Mouse (Mus musculus): ENCODE results near the gene Tnip1.

Gene Tnip1

DNA sequence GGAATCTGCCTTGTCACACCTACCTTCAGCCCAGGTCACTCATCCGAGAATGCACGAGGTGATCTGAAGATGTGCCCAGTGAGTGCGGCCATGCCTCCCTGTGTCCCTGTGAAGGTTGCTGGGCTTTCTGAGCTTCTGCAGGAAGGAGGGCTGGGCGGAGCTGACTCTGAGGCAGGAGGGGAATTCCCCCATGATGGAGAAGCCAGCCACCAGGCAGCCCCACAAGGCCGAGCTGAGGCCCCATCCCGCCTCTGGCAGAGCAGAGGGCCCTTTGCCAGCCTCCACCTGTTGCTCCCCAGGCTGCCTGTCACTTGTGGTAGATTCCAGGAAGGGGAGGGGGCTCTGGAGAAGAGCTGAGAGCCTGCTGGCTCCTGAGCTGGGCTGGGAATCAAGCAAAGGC, at the start of gene Tnip1:
Tnip1 (minus strand) TSS at position 108 of the 400 bp plus-strand sequence.
- peak; percentile 37 for DNase-seq (ENCODE audit: low spot score)

- no peak for DNase-seq (ENCODE audit: low spot score)
Measured at GRCm38 (mm10) chr11:55011440-55011839, 48.7 kb upstream of the Tnip1 start.

GRCm38 (mm10) chr11:55008230-55008629, 45.5 kb upstream of the Tnip1 start:
- DNase-seq (ENCODE audit: low spot score): no peak

DNA sequence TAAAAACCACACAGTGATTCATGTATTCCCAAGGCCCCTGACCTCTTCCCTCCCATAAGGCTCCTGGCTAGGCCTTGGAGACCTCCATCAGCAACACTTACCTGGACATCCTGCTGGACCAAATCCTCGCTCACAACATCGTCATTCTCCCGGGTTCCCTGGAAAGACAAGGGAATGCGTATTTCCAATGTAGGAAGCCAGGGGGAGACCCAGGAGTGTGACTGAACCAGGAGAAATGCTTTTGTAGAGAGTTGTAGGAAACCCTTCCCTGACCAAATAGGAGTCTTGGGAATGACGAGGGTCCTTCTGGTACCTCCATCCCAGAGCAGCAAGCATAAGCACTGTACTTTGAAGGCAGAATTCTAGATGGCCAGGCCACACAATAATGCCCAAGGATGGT, 43.0 kb upstream of the Tnip1 start:
- no peak for DNase-seq (ENCODE audit: low spot score)

GRCm38 (mm10) chr11:55004970-55005502, 42.3 kb upstream of the Tnip1 start:
- DNase-seq (ENCODE audit: low spot score): no peak

- DNase-seq (ENCODE audit: low spot score): peak; percentile 24
Measured at GRCm38 (mm10) chr11:54998708-54999107, 36.0 kb upstream of the Tnip1 start.

DNA sequence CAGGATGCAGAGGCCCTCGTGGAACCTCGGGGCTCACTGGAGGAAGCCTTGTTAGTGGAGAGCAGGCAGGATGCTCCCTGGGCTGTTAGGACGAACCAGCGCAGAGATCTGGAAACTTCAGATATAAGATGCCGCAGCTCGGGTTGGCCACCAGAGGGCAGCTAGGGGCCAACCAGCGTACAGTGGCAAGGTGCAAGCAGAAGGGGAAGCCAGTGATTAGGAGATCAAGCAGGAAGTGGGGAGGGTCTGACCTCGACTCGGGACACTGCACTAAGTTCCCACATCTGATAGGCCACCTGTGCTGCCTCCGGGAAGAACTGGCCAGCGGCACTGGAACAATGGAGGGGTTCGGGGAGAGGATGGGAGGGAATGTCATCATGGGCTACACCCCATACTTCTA, 35.6 kb upstream of the Tnip1 start:
- DNase-seq (ENCODE audit: low spot score): peak; percentile 54

GRCm38 (mm10) chr11:54996176-54996575, 33.5 kb upstream of the Tnip1 start:
- no peak for DNase-seq (ENCODE audit: low spot score)

GRCm38 (mm10) chr11:54989920-54990319, 27.2 kb upstream of the Tnip1 start:
- DNase-seq (ENCODE audit: low spot score): no peak

GRCm38 (mm10) chr11:54988754-54989349, 26.1 kb upstream of the Tnip1 start:
- DNase-seq (ENCODE audit: low spot score): no peak

GRCm38 (mm10) chr11:54987974-54988373, 25.3 kb upstream of the Tnip1 start:
- peak; percentile 51 for DNase-seq (ENCODE audit: low spot score)

GRCm38 (mm10) chr11:54985086-54985485, 22.4 kb upstream of the Tnip1 start:
- DNase-seq (ENCODE audit: low spot score): no peak

DNA sequence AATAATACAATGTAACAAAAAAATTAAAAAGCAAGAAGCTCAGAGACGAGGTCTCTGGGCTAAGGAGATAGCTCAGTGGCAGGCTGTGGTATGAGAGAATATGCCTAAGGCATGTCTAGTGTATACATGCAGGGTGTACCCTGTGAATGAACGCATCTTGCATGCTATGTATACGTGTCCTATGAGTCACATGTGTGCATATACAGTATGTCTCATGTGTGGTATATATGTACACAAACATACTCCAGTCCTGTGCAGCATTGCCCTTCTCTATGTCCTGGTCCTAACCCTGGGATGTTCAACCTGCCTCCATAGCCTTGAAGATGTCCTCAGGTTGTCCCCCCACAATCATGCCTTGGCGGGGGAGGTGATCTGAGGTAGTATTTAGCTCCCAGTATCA, 21.9 kb upstream of the Tnip1 start:
- no peak for DNase-seq (ENCODE audit: low spot score)

- peak; percentile 82 for DNase-seq (ENCODE audit: low spot score)
Measured at GRCm38 (mm10) chr11:54984085-54984484, 21.4 kb upstream of the Tnip1 start.

- no peak for DNase-seq (ENCODE audit: low spot score)
Measured at GRCm38 (mm10) chr11:54982520-54982919, 19.8 kb upstream of the Tnip1 start.

DNA sequence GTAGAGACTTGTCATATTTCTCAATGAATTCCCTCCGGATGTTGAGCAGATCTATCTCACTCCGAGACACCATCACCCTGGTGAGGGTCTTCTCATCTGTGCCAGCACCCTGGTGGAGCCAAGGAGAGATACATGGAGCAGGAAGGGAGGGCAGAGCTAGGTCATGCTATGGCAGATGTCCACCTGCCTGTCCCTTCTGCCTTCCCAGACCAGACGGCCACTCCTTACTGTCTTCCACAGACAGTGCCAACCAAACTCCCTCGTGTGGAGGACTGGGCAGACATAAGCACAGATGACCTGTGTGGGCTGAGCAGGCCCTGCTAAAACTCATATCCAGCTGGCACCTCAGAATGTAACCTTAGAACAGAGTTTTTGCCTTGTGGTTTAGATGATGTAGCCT, 18.9 kb upstream of the Tnip1 start:
- no peak for DNase-seq (ENCODE audit: low spot score)

DNA sequence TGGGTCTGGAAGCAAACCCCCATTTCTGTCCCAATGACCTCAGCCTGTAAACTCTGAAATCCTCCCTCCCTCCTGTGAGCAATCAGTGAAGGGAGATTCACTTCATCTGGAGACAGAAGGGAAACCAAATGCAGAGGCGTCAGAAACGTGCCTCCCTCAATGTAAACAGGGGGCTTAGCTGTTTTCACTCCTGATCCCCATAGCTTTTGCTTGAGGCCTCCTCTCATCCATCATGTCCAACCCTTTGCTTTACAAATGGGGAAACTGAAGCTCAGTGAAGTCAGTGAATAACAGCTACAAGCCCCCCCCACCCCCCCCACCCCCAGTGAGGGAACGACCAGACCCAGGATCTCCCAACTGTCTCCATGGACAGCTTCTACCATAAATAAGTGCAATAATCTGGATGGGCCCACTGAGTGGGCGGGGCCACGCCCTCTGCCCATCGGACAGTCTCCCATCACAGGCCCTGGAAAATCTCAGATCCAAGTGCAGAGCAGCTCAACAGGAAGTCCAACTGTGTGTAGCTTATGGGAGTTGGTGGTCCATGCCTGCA, 14.7 kb upstream of the Tnip1 start:
- no peak for DNase-seq (ENCODE audit: low spot score)

GRCm38 (mm10) chr11:54976351-54976750, 13.6 kb upstream of the Tnip1 start:
- DNase-seq (ENCODE audit: low spot score): no peak

DNA sequence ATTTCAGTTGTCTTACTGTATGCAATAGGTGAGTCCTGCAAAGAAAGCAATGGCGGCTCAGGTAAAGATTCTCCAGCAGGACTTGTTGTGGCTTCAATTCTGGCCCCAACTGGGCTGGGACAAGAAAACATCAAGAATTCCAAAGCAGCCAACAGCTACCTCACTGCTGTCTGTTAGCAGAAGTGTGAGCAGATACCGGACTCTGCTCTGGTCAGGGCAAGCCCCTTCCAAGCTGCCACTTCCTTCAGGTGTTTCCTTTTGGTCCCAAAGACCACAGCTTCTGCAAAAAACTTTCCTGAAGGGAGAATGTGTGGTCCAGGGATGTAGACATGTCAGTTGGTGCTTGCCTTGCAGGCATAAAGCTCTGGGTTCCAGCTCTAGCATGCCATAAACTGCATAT, 13.0 kb upstream of the Tnip1 start:
- DNase-seq (ENCODE audit: low spot score): no peak

GRCm38 (mm10) chr11:54975340-54975739, 12.6 kb upstream of the Tnip1 start:
- no peak for DNase-seq (ENCODE audit: low spot score)

DNA sequence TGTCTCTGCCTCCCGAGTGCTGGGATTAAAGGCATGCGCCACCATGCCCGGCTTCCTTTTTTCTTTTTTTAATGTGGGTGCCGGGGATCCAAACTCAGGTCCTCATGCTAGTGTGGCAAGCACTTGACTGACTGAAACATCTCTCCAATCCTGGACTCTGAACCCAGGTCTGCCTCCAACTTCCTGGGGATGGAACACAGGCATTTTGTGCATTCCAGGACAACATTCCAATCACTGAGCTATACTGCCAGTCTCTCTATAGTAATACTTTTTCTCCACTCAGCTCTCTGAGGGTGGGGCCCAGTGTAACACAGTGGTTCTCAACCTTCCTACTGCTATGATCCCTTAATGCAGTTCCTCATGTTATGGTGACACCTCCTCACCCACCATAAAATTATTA, 11.9 kb upstream of the Tnip1 start:
- no peak for DNase-seq (ENCODE audit: low spot score)

DNA sequence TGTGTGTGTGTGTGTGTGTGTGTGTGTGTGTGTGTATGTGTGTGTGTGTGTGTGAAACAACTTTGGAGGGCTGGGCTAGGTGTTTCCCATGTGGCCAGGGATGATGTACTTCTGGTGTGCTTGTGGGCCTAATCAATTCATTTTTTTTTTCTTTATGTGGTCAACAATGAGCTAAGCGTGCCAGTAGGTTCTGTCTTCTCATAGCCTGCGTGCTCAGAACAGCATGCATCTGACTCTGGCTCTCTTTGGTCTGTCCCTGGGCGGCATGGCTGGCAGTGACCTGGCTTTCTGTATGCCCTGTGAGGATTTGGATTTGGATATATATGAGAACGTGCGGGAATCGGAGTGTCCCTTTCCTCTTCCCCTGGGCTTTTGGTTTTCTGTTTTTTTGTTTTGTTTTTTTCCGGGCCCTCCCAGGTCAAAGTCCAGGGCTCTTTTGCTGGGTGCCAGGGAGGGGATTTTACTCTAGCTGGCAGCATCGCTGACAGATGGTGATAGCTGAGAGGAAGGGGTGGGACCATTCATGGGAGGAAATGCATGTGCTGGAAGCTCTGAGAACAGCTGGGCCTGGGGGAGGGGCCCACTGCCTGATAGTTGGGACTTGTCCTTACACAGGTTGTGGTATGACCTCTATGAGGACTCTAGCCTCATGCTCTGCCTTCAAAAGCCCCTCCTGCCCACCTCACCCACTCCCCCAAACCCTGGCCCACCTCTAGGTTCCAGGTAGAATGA, 10.9 kb upstream of the Tnip1 start:
- peak; percentile 39 for DNase-seq (ENCODE audit: low spot score)

DNA sequence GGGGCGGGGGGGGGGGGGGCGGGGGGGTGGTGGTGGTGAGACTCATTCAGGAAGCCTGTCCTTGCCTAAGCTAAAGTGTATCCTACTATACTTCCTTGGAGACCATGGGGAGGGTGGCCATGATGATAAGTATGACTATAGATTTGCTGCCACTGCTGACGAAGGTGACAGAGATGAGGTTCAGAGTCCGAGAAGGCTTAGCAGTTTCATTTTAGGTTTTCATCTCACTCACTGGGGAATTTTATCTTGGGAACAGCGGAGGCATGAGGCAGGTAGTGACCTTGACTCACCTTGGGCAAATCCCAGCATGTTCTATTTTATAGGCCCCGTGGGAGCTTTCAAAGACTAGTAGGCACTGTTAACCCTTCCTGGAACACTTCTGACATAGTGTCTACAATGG, 10.1 kb upstream of the Tnip1 start:
- DNase-seq (ENCODE audit: low spot score): no peak
